Mouse (Mus musculus): ENCODE results near the gene Cbfb.

GRCm38 (mm10) chr8:105165191-105165590 lies 5.3 kb upstream of the Cbfb start:
- TF ChIP-seq CTCF (IDR thresholded peaks at IDR 0.05; ENCODE audit: low read depth) (no peak), EP300 (IDR thresholded peaks at IDR 0.05; ENCODE audit: low read depth) (no peak)
